ENCODE assay signal across 22 mouse cellular contexts in the genomic region with DNA sequence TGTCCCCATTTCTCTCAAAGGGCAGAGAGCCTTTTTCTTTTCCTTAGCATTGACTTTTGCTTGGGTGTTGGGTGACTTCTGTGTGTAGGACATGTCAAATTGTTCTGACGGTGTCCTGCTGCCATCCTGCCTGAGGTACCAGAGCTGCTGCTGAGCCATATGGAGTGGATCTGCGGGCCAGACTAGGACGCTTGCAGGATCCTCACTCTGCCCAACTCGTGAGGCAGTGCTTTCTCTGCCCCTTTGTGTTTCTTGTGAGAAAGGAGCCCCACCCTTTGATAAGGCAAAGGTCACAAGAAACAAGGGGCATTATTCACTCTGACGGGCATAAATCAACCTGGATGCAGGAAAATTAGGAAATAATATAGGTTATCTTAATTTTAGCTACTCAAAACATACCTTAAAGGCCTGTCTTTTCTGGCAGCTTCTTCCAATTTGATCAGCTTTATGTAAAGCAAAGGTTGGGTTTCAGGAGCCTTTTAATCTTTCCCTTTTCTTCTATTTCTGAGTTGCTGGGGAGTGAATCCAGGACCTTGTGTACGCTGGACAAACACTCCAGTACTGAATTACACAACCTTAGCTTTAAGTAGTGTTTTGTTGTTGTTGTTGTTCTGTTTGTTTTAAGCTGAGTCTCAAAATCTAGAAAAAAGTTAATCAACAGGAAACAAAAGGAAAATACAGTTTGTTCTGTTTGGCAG.
DNase-seq lines count a peak whose midpoint lies in the region; ATAC-seq and TF ChIP-seq lines count a peak whose summit lies in the region.
"Had no signal": no experiment of that assay in that cellular context is flagged by ENCODE, and none has a peak within 500 bp of the region (broad histone marks: within the 10 kb centered on the region; RNA-seq: fewer than 3 reads in every experiment).

No protein-coding gene starts in this region.

- no peak for TF ChIP-seq POLR2A in kidney, adult 2 months (IDR thresholded peaks at IDR 0.05; ENCODE audit: low read depth, low read length)

- ATAC-seq in megakaryocyte, adult 5-6 weeks (ENCODE audit: poor library complexity, severe bottlenecking), result no peak
- ATAC-seq in intestine, postnatal 0 days, result peak; percentile 40
- no peak for ATAC-seq in CD4-positive, CD25-positive, alpha-beta regulatory T cell, adult 4 months
- ATAC-seq in hindbrain, embryonic 11.5 days (ENCODE audit: low FRiP score), result no peak
- ATAC-seq: hindbrain, embryonic 16.5 days had no signal

- no peak for TF ChIP-seq CTCF in kidney, adult 2 months (conservative IDR thresholded peaks at IDR 0.05; ENCODE audit: insufficient read depth, insufficient read length, low read depth, low read length)
- TF ChIP-seq CTCF in intestine, postnatal 0 days (IDR thresholded peaks at IDR 0.05; ENCODE audit: low read depth), result no peak

- H3K4me2 ChIP-seq in intestine, postnatal 0 days (replicated peaks; ENCODE audit: low read depth), result peak overlapping the region; percentile 44
- no peak overlapping the region for H3K4me2 ChIP-seq in hindbrain, embryonic 11.5 days (replicated peaks; ENCODE audit: low read depth, low read length)
- H3K4me2 ChIP-seq: embryonic facial prominence, embryonic 15.5 days; heart, embryonic 12.5 days; neural tube, embryonic 15.5 days had no signal

- H3K9ac ChIP-seq in intestine, postnatal 0 days (ENCODE audit: low read depth, low read length), result peak overlapping the region; percentile 26; the same call in 1 of the 2 replicates
- no peak overlapping the region for H3K9ac ChIP-seq in hindbrain, embryonic 11.5 days (ENCODE audit: low read depth, low read length)
- H3K9ac ChIP-seq: embryonic facial prominence, embryonic 15.5 days; heart, embryonic 12.5 days; liver, embryonic 14.5 days; neural tube, embryonic 15.5 days had no signal

- H3K4me1 ChIP-seq in kidney, adult 2 months (ENCODE audit: control insufficient read depth, insufficient read depth, low read length), result peaks cover 49% of the 10 kb centered on the region
- H3K4me1 ChIP-seq in megakaryocyte, embryonic 14.5 days, result peaks cover 47% of the 10 kb centered on the region
- peaks cover 26% of the 10 kb centered on the region; the same call in 1 of the 2 replicates for H3K4me1 ChIP-seq in intestine, postnatal 0 days (replicated peaks; ENCODE audit: control insufficient read depth, insufficient read depth, low read length)
- no peaks in the 10 kb centered on the region for H3K4me1 ChIP-seq in hindbrain, embryonic 11.5 days (replicated peaks; ENCODE audit: control insufficient read depth, insufficient read depth, low read length)
- H3K4me1 ChIP-seq: embryonic facial prominence, embryonic 15.5 days; limb, embryonic 10.5 days; neural tube, embryonic 15.5 days had no signal

- peak overlapping the region; percentile 78 for H3K27ac ChIP-seq in kidney, adult 2 months (ENCODE audit: insufficient read depth, low read depth, low read length)
- H3K27ac ChIP-seq in intestine, postnatal 0 days (ENCODE audit: low read depth, low read length), result peak overlapping the region; percentile 89
- no peak overlapping the region for H3K27ac ChIP-seq in hindbrain, embryonic 11.5 days (ENCODE audit: low read depth, low read length)
- H3K27ac ChIP-seq: embryonic facial prominence, embryonic 15.5 days; forebrain, embryonic 10.5 days; layer of hippocampus, adult 2 months; limb, embryonic 10.5 days; liver, embryonic 14.5 days; macrophage; neural tube, embryonic 15.5 days had no signal

- H3K9me3 ChIP-seq in megakaryocyte, embryonic 14.5 days, result no peaks in the 10 kb centered on the region
- no peaks in the 10 kb centered on the region for H3K9me3 ChIP-seq in intestine, postnatal 0 days (ENCODE audit: control insufficient read depth)
- H3K9me3 ChIP-seq in hindbrain, embryonic 11.5 days (ENCODE audit: control insufficient read depth, low read length), result no peaks in the 10 kb centered on the region
- H3K9me3 ChIP-seq: embryonic facial prominence, embryonic 15.5 days; forebrain, embryonic 10.5 days; heart, embryonic 12.5 days; limb, embryonic 10.5 days; neural tube, embryonic 15.5 days had no signal

- H3K4me3 ChIP-seq in kidney, adult 2 months (ENCODE audit: insufficient read depth, low read depth, low read length), result no peak overlapping the region
- H3K4me3 ChIP-seq in megakaryocyte, embryonic 14.5 days (replicated peaks), result peak overlapping the region; percentile 25
- H3K4me3 ChIP-seq in intestine, postnatal 0 days (ENCODE audit: low read depth, low read length), result no peak overlapping the region
- H3K4me3 ChIP-seq in hindbrain, embryonic 11.5 days (ENCODE audit: low read depth, low read length), result no peak overlapping the region
- H3K4me3 ChIP-seq: embryonic facial prominence, embryonic 15.5 days; forebrain, embryonic 10.5 days; heart, embryonic 12.5 days; layer of hippocampus, adult 2 months; limb, embryonic 10.5 days; myocyte; neural tube, embryonic 15.5 days had no signal

- DNase-seq in kidney, adult 2 months, result no peak
- no peak for DNase-seq in kidney, postnatal 4 days
- DNase-seq in hindbrain, embryonic 11.5 days (ENCODE audit: low spot score), result no peak
- DNase-seq: adrenal gland, postnatal 36 days; embryo, embryonic 11 days; gastrocnemius, postnatal 25 days; midbrain, embryonic 14.5 days; right cerebral cortex, postnatal 4 days had no signal

- WGBS in kidney, adult 2 months, result 53% methylated on average over 6 of the region's 6 CpGs
- WGBS in intestine, postnatal 0 days, result 43% methylated on average over 6 of the region's 6 CpGs
- WGBS in hindbrain, embryonic 11.5 days, result 70% methylated on average over 6 of the region's 6 CpGs

- H3K27me3 ChIP-seq in kidney, adult 2 months (replicated peaks; ENCODE audit: control insufficient read depth, insufficient read depth, low read length), result no peaks in the 10 kb centered on the region
- no peaks in the 10 kb centered on the region for H3K27me3 ChIP-seq in megakaryocyte, embryonic 14.5 days (replicated peaks)
- H3K27me3 ChIP-seq in intestine, postnatal 0 days (replicated peaks; ENCODE audit: control insufficient read depth, insufficient read depth, low read length), result no peaks in the 10 kb centered on the region
- H3K27me3 ChIP-seq in hindbrain, embryonic 11.5 days (ENCODE audit: control insufficient read depth, insufficient read depth, low read length), result no peaks in the 10 kb centered on the region
- H3K27me3 ChIP-seq: embryonic facial prominence, embryonic 15.5 days; heart, embryonic 12.5 days; neural tube, embryonic 15.5 days had no signal

- no peaks in the 10 kb centered on the region for H3K36me3 ChIP-seq in kidney, adult 2 months (ENCODE audit: control insufficient read depth, insufficient read depth, low read length)
- peaks cover 93% of the 10 kb centered on the region for H3K36me3 ChIP-seq in megakaryocyte, embryonic 14.5 days (replicated peaks; ENCODE audit: low read length)
- H3K36me3 ChIP-seq in intestine, postnatal 0 days (ENCODE audit: control insufficient read depth, insufficient read depth), result 0 out of 2 replicates have a peak, but pooled peaks cover 12% of the 10 kb centered on the region
- H3K36me3 ChIP-seq in hindbrain, embryonic 11.5 days (ENCODE audit: control insufficient read depth, insufficient read depth, low read length), result no peaks in the 10 kb centered on the region
- H3K36me3 ChIP-seq: embryonic facial prominence, embryonic 15.5 days; forebrain, embryonic 10.5 days; limb, embryonic 10.5 days had no signal
